Mouse (Mus musculus) testis, adult 2 months (tissue): ENCODE measurements at regions not wholly inside any gene's neighbourhood (a gene's known extent, or its start where the extent isn't known, plus 50 kb on each side); places are given as distances from the start of the nearest gene placed in this dataset.

Experiments used
- H3K27ac ChIP-seq: fragments of 200-500 bp; 2 replicates; pipeline ENCODE4 v1.5.1; 2012; ENCODE audit warnings: low read depth, low read length; ENCODE audit not compliant: control insufficient read depth, insufficient read depth
- H3K27me3 ChIP-seq: fragments of 200-500 bp; 2 replicates; pipeline ENCODE4 v1.6.1; 2012; ENCODE audit warnings: mild to moderate bottlenecking, low read length, moderate library complexity; ENCODE audit not compliant: control insufficient read depth, insufficient read depth
- H3K36me3 ChIP-seq: fragments of 200-500 bp; 2 replicates; pipeline ENCODE4 v1.6.1; 2012; ENCODE audit warnings: mild to moderate bottlenecking, low read length; ENCODE audit not compliant: control insufficient read depth, insufficient read depth
- H3K4me1 ChIP-seq: fragments of 200-500 bp; 2 replicates; pipeline ENCODE4 v1.6.1; 2012; ENCODE audit warnings: low read length; ENCODE audit not compliant: control insufficient read depth, insufficient read depth
- H3K4me3 ChIP-seq: fragments of 200-500 bp; 2 replicates; pipeline ENCODE4 v1.5.1; 2012; ENCODE audit warnings: low read depth, mild to moderate bottlenecking, low read length, moderate library complexity, mixed read lengths; ENCODE audit not compliant: control insufficient read depth
- CTCF ChIP-seq: fragments of 200-500 bp; IDR thresholded peaks from 2 replicates; pipeline ENCODE4 v1.5.1; 2012; ENCODE audit warnings: low read depth, mild to moderate bottlenecking, inconsistent platforms, low read length, moderate library complexity; ENCODE audit not compliant: control insufficient read depth, insufficient read depth, insufficient replicate concordance
- POLR2A ChIP-seq: fragments of 200-500 bp; IDR thresholded peaks from 2 replicates; pipeline ENCODE4 v1.6.1; 2012; ENCODE audit warnings: low read depth, mild to moderate bottlenecking, inconsistent platforms, low read length, moderate library complexity; ENCODE audit not compliant: control insufficient read depth

GRCm38 (mm10) chr12:25365600-25366267, 268.8 kb upstream of the Id2 start:
- no peaks in the 10 kb centered on the region for H3K36me3 ChIP-seq
- no peaks in the 10 kb centered on the region for H3K27me3 ChIP-seq
- H3K4me3 ChIP-seq = no peak overlapping the region
- H3K4me1 ChIP-seq = no peaks in the 10 kb centered on the region
- TF ChIP-seq CTCF (no peak), POLR2A (no peak)
- no peak overlapping the region for H3K27ac ChIP-seq

- Histone ChIP-seq H3K4me1 (no peaks in the 10 kb centered on the region), H3K27me3 (no peaks in the 10 kb centered on the region), H3K4me3 (no peak overlapping the region), H3K27ac (no peak overlapping the region), H3K36me3 (no peaks in the 10 kb centered on the region)
- no peak for TF ChIP-seq POLR2A
- no peak for TF ChIP-seq CTCF
Measured at GRCm38 (mm10) chr12:25364966-25365568, 268.1 kb upstream of the Id2 start.

- Histone ChIP-seq H3K4me3 (no peak overlapping the region), H3K27me3 (no peaks in the 10 kb centered on the region), H3K36me3 (no peaks in the 10 kb centered on the region), H3K4me1 (no peaks in the 10 kb centered on the region), H3K27ac (no peak overlapping the region)
- TF ChIP-seq POLR2A (no peak), CTCF (no peak)
Measured at GRCm38 (mm10) chr12:25363839-25364238, 266.9 kb upstream of the Id2 start.

- H3K27me3 ChIP-seq = no peaks in the 10 kb centered on the region
- no peak for TF ChIP-seq CTCF
- TF ChIP-seq POLR2A = no peak
- H3K4me3 ChIP-seq = no peak overlapping the region
- no peaks in the 10 kb centered on the region for H3K36me3 ChIP-seq
- H3K27ac ChIP-seq = no peak overlapping the region
- no peaks in the 10 kb centered on the region for H3K4me1 ChIP-seq
Measured at GRCm38 (mm10) chr12:25363341-25363740, 266.4 kb upstream of the Id2 start.

- TF ChIP-seq POLR2A (no peak), CTCF (no peak)
- H3K27ac ChIP-seq = no peak overlapping the region
- H3K4me1 ChIP-seq = no peaks in the 10 kb centered on the region
- H3K27me3 ChIP-seq = no peaks in the 10 kb centered on the region
- no peaks in the 10 kb centered on the region for H3K36me3 ChIP-seq
- no peak overlapping the region for H3K4me3 ChIP-seq
Measured at GRCm38 (mm10) chr12:25362771-25363170, 265.8 kb upstream of the Id2 start.

- no peaks in the 10 kb centered on the region for H3K4me1 ChIP-seq
- H3K27ac ChIP-seq = no peak overlapping the region
- TF ChIP-seq CTCF (no peak), POLR2A (no peak)
- no peaks in the 10 kb centered on the region for H3K27me3 ChIP-seq
- H3K4me3 ChIP-seq = no peak overlapping the region
- no peaks in the 10 kb centered on the region for H3K36me3 ChIP-seq
Measured at GRCm38 (mm10) chr12:25360726-25361125, 263.8 kb upstream of the Id2 start.

- Histone ChIP-seq H3K4me3 (no peak overlapping the region), H3K27me3 (no peaks in the 10 kb centered on the region), H3K4me1 (no peaks in the 10 kb centered on the region), H3K36me3 (no peaks in the 10 kb centered on the region), H3K27ac (no peak overlapping the region)
- TF ChIP-seq CTCF = no peak
- no peak for TF ChIP-seq POLR2A
Measured at GRCm38 (mm10) chr12:25359931-25360330, 263.0 kb upstream of the Id2 start.
